Mouse (Mus musculus) gastrocnemius, adult 2 months (tissue): ENCODE measurements at regions not wholly inside any gene's neighbourhood (a gene's known extent, or its start where the extent isn't known, plus 50 kb on each side); places are given as distances from the start of the nearest gene placed in this dataset.

ENCODE experiments used
- DNase-seq: peaks from one replicate; pipeline ENCODE4 v3.0.0; 2022
- H3K27ac ChIP-seq: fragments of 200-600 bp; 2 replicates; pipeline ENCODE4 v1.8.1; 2022; ENCODE audit warnings: mild to moderate bottlenecking
- H3K4me3 ChIP-seq: fragments of 200-600 bp; 2 replicates; pipeline ENCODE4 v1.8.1; 2022; ENCODE audit warnings: mild to moderate bottlenecking, moderate library complexity
- CTCF ChIP-seq: fragments of 200-600 bp; IDR thresholded peaks from 2 replicates; pipeline ENCODE4 v1.8.1; 2022; ENCODE audit warnings: antibody characterized with exemption, mild to moderate bottlenecking, moderate library complexity
- intact Hi-C: fragments of 180-260 bp; cut with DNase I; formaldehyde crosslinking; loops from one replicate; pipeline ENCODE4 v1.15.1; 2025

DNA sequence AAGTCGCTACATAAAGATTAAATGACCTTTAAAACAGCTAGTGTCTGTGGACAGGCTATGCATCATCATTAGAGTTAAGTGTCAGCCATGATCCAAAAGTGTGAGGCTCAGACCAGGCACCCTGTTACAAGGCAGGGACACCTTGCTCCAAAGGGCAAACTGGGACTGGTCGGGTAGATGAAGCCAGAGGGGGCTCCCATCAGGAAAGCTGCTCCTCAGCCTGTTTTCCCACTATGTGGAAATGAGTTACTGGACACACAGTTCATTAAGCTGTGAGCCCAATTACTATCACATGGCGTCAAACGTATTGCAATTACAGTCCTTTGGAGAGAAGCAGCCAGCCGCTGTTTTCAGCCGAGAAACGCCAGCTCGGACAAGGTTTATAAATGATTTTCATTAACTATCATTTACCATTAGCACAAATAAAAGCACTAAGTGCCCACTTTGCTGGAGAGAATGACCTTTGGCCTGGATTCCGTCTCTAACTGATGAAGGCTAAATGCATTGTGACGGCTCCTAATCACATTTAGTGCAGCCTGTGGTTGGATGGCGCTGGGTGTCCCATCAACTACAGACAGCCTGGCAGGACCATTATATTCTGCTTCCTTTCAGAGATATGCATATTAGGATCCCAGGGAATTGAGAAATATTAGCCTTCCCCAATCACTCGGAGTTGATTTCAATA lies 203.5 kb upstream of the Azi2 start:
- Histone ChIP-seq H3K4me3 (no peak overlapping the region), H3K27ac (no peak overlapping the region)
- DNase-seq, result no peak
- TF ChIP-seq CTCF, result no peak
- intact Hi-C loops, result no loop called here

DNA sequence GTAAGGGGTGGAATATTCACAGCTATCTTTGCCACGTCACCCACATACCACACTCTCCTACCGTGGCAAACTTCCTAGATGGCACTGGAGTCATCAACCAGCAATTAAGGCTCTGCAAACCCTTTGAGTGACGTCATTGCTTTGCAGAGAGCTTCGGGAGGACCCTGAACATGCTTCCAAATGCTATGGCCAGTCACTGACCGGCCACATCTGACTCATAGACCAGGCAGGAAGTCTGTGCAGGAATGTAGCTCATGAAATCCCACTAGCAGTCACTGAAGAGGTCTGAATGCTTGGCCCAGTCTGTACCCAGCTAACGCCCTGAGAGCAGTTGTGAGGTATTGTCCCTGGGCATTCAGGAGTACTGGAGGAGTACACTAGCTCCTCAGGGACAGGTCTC lies 203.9 kb upstream of the Rbms3 start:
- no peak for DNase-seq
- intact Hi-C loops, result no loop called here
- TF ChIP-seq CTCF, result no peak
- H3K4me3 ChIP-seq, result no peak overlapping the region
- H3K27ac ChIP-seq, result no peak overlapping the region

DNA sequence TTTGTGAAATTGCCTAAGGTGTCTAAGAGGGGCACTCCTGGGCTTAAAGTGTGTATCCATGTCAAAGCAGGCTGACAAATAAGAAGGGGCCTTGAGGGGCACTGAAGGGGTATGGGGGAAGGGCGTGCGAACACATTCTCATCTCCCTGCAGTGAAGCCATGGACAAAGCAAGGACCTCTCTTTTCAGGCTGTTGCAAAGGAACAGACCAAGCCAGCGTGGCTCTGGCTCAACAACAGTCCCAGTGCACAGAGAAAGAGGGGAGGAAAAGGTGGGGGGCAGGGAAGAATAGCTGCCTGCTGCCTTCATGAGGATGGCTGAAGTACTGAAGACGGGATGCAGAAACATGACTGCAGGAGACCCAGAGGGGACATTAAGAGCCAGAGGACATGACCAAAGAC lies 184.9 kb upstream of the Rbms3 start:
- intact Hi-C loops, result no loop called here
- no peak for TF ChIP-seq CTCF
- DNase-seq, result no peak
- H3K4me3 ChIP-seq, result no peak overlapping the region
- no peak overlapping the region for H3K27ac ChIP-seq

DNA sequence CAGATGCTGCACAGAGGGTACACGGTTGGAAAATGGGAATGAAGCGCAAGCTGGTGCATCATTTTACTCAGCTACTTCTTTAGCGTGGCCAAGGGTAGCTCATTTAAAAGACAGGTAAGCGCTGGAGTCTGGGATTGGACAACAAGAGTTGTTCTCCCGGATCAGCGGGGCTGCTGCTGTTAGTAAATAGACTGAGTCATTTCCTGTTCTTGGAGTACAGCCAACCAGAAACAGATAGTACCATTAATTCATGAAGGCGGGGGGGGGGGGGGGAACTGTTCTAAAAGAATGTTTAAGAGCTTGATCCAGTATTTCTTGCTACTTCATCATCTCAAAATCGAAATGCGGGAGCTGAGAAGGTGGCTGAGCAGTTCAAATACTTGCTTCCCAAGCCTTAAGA lies 183.5 kb upstream of the Rbms3 start:
- intact Hi-C loops, result no loop called here

DNA sequence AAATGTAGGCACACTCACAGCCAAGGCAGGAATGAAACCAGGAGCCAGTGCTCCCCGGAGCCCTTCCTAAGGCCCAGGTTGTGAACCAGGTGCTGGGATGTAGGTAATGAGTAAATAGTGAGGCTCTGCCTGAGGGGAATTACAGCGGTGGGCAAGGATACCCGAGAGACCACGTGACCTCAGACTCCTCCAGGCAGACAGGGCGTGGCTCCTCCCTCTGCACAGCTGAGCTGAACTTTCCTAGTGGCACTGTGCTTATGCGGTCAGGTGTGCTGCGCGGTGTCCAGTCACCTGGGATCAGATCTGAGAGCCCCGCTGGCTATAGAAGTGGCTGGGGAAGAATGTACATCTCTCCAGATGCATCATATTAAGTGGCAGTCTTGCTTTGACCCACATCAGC lies 176.1 kb upstream of the Rbms3 start:
- intact Hi-C loops, result no loop called here
- Histone ChIP-seq H3K27ac (no peak overlapping the region), H3K4me3 (no peak overlapping the region)
- no peak for TF ChIP-seq CTCF
- DNase-seq, result no peak

More for the DNA sequence above, 183.5 kb upstream of the Rbms3 start:
- no peak overlapping the region for H3K4me3 ChIP-seq
- no peak for DNase-seq
- TF ChIP-seq CTCF, result no peak
- no peak overlapping the region for H3K27ac ChIP-seq

DNA sequence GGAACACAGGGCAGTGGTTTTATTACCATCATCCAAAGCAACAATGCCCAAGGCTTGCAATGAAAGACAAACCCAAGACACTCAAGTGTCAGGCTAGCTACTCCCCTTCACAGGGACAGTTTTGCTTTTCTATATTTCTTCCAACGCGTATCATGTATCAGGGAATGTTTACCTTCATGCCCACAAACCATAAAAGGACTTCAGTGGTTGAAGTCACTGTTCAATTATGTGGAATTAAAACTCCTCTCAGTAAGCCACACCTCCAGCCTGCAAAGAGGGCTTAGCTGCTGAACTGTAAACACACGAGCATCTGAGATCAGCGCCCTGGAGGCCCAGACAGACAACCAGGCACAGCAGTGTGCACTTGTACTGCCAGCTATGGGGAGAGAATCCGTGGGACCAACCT lies 154.5 kb upstream of the Rbms3 start:
- DNase-seq, result no peak
- no peak for TF ChIP-seq CTCF
- intact Hi-C loops, result no loop called here
- H3K27ac ChIP-seq, result no peak overlapping the region
- H3K4me3 ChIP-seq, result no peak overlapping the region

DNA sequence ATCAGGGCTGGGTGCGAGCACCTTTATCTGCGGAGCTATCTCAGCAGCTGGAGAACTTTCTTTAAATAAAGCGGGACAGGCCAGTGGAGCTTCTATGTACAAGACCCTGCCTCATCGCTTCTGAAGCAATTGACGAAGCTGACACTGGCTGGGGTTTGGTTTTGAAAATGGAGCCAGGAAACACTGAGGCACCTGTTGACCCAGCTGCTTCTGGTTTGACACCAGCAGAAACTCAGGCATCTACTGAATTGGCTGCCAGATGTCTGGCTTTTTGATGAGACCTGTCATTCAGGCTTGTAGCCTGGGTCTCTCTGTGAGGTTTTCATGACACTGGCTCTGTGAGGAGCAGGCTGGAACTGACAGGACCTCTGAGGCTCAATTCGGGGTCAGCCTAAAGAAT lies 124.9 kb upstream of the Rbms3 start:
- no peak for TF ChIP-seq CTCF
- Histone ChIP-seq H3K27ac (no peak overlapping the region), H3K4me3 (no peak overlapping the region)
- intact Hi-C loops, result no loop called here
- no peak for DNase-seq

DNA sequence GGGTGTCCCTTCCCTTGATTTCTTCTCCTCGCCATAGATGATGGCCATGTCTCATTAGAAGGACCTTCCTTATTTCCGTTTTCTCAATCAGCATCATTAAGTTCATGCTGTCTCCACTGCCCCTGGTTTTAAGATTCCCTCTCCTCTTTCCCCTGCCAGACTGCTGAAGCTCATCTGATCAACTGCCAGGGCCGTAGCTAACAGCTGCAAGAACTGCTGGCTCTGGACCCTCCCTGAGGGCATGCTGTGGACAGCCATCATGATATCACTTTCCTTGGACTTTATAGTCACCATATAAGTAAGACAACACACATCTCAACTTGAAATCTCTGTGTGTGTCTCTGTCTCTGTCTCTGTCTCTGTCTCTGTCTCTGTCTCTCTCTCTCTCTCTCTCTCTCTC lies 123.8 kb upstream of the Rbms3 start:
- intact Hi-C loops, result no loop called here
- DNase-seq, result peak; percentile 34
- Histone ChIP-seq H3K4me3 (no peak overlapping the region), H3K27ac (no peak overlapping the region)
- no peak for TF ChIP-seq CTCF

DNA sequence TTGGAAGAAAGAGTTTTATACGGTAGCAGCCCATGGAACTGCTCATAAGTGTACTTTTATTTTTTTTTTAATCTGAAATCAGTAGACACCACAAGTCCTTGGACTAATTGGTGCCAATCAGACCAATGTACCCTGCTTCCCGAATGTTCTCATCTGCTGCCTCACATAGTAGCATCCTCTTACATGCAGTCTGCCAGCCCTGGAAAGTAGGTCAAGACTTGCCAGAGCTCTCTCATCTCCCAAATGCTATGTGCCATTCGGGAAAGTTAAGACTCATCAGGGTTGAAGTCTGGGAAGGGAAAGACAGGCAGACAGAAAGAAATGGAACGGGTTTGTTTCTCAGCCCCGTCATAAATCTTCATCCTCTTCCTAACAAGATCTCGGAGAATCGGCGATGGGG lies 115.2 kb upstream of the Rbms3 start:
- intact Hi-C loops, result no loop called here
- H3K27ac ChIP-seq, result no peak overlapping the region
- no peak for TF ChIP-seq CTCF
- no peak overlapping the region for H3K4me3 ChIP-seq
- no peak for DNase-seq

DNA sequence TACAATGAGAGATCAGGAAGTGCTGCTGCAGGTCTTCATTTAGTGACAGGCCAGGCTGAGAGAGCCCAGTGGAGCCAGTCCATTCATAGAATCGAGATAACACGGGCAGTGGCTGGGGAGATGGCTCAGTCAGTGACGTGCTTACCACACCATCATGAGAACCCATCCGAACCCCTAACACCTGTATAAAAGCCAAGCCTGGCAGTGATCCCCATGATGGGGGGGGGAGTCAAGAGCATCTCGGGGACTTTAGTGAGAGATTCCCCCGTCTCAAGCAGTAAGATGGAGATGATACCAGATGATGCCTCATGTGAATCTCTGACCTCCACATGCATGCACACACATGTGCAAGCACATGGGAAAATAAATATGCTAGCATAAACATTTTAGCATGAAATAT lies 99.7 kb upstream of the Rbms3 start:
- Histone ChIP-seq H3K4me3 (no peak overlapping the region), H3K27ac (no peak overlapping the region)
- TF ChIP-seq CTCF, result no peak
- intact Hi-C loops, result no loop called here
- no peak for DNase-seq

DNA sequence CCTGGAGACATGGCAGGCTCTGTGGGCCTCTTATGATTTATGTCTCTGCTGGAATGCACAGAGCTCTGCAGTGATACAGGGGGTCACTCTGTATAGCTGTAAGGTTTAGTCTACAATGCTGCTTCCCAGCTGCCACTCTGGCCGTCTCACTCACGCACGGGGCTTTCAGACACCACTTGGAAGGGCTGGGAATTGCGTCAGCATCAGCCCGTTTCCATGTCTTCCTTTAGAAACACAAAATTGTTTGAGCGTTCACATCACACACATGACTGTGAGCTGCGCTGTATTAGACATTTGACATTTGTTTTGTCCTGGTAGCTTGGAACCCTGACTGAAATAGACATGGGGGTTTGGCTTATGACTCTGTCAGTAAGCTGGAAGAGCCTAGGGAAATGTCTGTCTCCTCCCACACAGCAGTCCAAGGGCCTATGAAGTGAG lies 90.5 kb upstream of the Rbms3 start:
- Histone ChIP-seq H3K4me3 (no peak overlapping the region), H3K27ac (no peak overlapping the region)
- TF ChIP-seq CTCF, result no peak
- no peak for DNase-seq
- intact Hi-C loops, result no loop called here

DNA sequence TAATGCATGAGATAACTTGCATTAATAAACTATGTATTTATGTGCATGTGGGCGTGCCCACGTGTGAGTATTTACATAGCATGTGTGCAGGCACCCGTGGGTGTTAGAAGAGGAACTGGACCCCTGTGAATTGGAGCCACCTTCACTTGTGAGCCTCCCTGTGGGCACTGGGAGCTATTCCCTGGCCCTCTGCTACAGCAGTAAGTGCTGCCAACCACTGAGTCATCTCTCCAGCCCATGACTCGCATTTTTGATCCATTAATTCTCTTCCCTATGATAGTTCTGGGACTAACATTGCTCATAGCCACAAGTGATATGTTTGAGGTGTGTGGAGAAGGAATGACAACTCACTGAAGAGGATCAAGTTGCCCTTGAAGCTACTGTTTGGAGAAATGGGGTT lies 87.6 kb upstream of the Rbms3 start:
- H3K27ac ChIP-seq, result no peak overlapping the region
- DNase-seq, result no peak
- intact Hi-C loops, result no loop called here
- no peak for TF ChIP-seq CTCF
- no peak overlapping the region for H3K4me3 ChIP-seq

DNA sequence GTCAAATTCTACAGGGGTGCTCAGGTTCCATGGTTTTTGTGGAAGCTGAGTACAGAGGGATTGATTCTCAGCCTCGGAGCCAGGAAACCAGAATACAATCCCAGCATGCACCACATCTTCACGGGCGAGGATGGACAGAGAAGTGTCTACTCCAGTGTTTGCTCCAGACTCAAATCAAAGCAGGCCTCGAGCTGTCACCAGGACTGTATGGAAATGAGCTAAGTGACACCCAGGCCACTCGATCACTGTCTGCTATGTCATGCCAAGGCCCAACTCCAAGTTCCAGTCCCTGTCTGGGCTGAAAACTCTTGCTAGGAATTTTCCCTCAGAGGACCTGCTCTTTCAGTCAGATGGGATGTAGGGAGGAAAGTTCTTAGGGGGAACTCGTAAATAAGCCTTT lies 86.8 kb upstream of the Rbms3 start:
- no peak for DNase-seq
- intact Hi-C loops, result no loop called here
- H3K27ac ChIP-seq, result no peak overlapping the region
- no peak overlapping the region for H3K4me3 ChIP-seq
- no peak for TF ChIP-seq CTCF

DNA sequence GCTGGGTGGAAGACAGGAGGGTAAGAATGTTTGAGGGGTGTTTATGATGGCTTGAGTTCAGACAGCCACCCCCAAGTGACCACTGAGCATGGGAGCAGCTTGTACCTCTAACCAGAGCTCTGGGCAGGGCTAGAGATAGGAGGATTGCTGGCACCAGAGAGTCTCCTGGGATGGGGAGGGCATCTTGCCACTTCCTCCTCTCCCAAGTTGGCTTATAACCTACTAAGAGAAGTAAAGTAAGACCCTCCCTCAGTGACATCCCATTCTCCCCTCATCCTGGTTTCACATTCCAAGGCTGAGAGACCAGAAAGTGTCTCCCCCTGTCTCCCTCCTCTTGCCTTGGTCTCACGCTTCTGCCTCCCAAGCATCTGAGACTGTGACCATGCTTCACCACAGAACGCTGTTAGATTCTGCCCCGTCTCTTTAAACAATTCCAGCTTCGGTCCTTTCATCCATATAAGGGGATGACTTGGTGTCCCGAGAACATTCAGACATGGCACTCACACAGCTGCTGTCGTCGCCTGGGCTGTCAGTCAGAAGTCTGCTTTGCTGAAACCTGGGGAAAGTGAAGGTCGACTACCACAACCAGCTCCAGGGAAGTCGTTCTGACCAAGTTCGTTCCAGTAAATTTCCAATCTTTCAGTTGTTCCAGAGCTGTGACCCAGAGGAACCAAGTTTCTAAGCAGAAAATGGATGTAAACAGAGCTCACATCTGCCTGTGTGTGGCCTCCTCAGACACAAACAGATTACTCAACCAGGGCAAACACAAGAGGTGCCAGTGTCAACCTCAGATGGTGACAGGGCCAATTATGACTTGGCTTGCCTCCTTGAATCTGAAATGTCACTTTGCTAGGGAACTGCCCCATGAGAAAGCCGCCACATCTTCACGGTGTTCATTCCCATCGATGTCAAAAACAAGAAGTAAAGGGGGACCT lies 85.3 kb upstream of the Rbms3 start:
- intact Hi-C loops, result no loop called here
- Histone ChIP-seq H3K27ac (no peak overlapping the region), H3K4me3 (no peak overlapping the region)
- TF ChIP-seq CTCF, result no peak
- DNase-seq, result no peak
